Mouse (Mus musculus) liver, embryonic 14.5 days (tissue): Measurements from ENCODE around the gene Rtel1.
"Not testable (repeated sequence)": the region's sequence is repeated elsewhere in the genome, so short reads cannot be mapped to it uniquely, and the experiment has no call there.

Experiments
- CTCF ChIP-seq: IDR thresholded peaks from 2 replicates; pipeline ENCODE4 v1.5.1; 2016; ENCODE audit warnings: antibody characterized with exemption, low read depth, control low read depth
- EP300 ChIP-seq: IDR thresholded peaks from 2 replicates; pipeline ENCODE4 v1.6.1; 2016; ENCODE audit warnings: antibody characterized with exemption, low read depth

GRCm38 (mm10) chr2:181287958-181288350 is 31.6 kb upstream of the Rtel1 start, which contains the start of gene Gmeb2:
- peak; percentile 66 for TF ChIP-seq CTCF
- TF ChIP-seq EP300, result not testable (repeated sequence)
